Mouse (Mus musculus): Measurements from ENCODE around the gene Gm20696. TPM values are rescaled to one million over a fixed set of nuclear protein-coding genes. Genes with fewer than 3 reads are reported as not detected.

The Gm20696 gene
- polyA plus RNA-seq, 1 experiment from 2014 or later: 1.9 TPM

DNA sequence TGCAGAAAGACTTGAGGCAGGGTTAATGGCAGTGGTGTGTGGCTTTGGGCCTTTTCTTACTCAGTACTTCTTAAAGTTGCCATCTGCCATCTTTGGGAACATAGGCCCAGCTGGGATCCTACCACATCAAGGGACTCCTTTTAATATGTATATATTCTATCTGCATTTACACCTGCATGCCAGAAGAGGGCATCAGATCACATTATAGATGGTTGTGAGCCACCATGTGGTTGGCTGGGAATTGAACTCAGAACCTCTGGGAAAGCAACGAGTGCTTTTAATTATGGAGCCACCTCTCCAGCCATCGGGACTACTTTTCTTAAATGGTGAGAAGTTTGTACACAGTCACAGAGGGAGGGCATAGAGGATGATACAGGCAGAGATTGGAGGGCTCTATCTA lies 93.3 kb downstream of the Gm20696 start:
- WGBS: 96% methylated on average over 2 of the region's 2 CpGs
- no peak overlapping the region for H3K4me2 ChIP-seq (ENCODE audit: low read depth, low read length)
- ATAC-seq (ENCODE audit: insufficient read depth, low FRiP score): no peak
- H3K4me1 ChIP-seq (ENCODE audit: control insufficient read depth, insufficient read depth, low read length): no peaks in the 10 kb centered on the region
- no peak overlapping the region for H3K27ac ChIP-seq (ENCODE audit: low read length)
- H3K9me3 ChIP-seq (replicated peaks; ENCODE audit: control insufficient read depth, low read length): no peaks in the 10 kb centered on the region; the same call in 1 of the 2 replicates
- no peaks in the 10 kb centered on the region for H3K27me3 ChIP-seq (ENCODE audit: control insufficient read depth, insufficient read depth, low read length)
- no peak overlapping the region for H3K9ac ChIP-seq (ENCODE audit: low read length)
- H3K4me3 ChIP-seq (replicated peaks; ENCODE audit: low read length): no peak overlapping the region
- H3K36me3 ChIP-seq (ENCODE audit: control insufficient read depth, insufficient read depth, low read length): no peaks in the 10 kb centered on the region

DNA sequence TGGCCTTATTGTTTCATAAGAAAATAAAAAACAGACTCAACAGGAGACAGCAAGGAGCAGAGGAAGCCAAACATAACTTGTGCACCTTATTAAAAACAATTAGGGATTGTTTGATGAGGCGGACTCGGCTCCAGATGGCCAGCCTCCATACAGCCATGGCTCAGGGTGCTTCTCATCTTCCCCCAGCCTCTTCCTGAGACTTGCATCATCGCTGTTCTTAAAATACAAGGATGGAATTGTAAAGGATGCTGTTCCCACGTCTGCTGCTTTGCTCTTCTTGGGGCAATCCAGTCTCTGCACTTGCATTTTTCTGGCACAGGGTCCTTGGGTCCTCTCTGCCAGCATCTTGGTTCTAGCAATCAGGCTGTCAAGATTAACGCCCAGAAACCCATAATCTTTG lies 94.5 kb downstream of the Gm20696 start:
- no peaks in the 10 kb centered on the region for H3K36me3 ChIP-seq (ENCODE audit: control insufficient read depth, insufficient read depth, low read length)
- 73% methylated on average over 5 of the region's 5 CpGs for WGBS
- no peaks in the 10 kb centered on the region for H3K27me3 ChIP-seq (ENCODE audit: control insufficient read depth, insufficient read depth, low read length)
- H3K9ac ChIP-seq (ENCODE audit: low read length): no peak overlapping the region
- no peaks in the 10 kb centered on the region; the same call in 1 of the 2 replicates for H3K9me3 ChIP-seq (replicated peaks; ENCODE audit: control insufficient read depth, low read length)
- no peak for ATAC-seq (ENCODE audit: insufficient read depth, low FRiP score)
- no peaks in the 10 kb centered on the region for H3K4me1 ChIP-seq (ENCODE audit: control insufficient read depth, insufficient read depth, low read length)
- H3K4me2 ChIP-seq (ENCODE audit: low read depth, low read length): no peak overlapping the region
- no peak overlapping the region for H3K4me3 ChIP-seq (replicated peaks; ENCODE audit: low read length)
- no peak overlapping the region for H3K27ac ChIP-seq (ENCODE audit: low read length)

DNA sequence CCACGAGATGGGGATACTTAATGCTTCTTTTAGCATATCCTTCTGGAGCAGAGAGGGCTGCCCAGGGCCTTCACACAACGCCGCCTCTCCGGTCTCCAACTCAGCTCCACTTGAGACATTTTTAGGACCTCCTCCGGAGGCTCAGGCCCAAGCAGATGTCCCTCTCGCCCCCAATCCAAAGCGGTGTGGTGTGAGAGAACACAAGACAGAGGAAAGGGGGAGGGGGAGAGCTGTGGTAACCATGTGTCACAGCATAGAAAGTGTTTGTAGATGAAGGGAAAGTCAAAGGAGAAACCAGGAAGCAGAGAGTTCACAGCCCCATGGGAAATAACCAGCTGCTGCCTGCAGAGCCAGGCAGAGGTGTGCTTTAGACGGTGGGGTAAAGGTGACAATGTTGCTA lies 99.7 kb downstream of the Gm20696 start:
- WGBS: 66% methylated on average over 8 of the region's 8 CpGs

DNA sequence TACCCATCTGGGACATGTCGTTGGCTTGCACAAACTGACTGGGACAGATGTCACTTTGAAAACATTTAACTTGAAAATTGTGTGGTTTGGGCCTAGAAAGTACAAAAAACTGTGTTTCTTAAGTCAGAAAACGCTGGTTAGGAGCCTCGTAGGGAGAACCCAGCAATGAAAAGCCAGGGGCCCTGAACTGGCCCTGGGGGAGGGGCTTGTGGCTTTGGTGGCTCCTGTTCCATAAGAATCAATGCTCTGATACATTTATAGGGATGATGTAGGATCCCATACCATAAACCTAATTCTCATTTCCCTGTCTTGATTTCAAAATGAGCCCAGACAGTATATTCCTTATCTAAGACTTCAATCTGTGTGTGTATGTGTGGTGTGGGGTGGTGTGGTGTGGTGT lies 101.8 kb downstream of the Gm20696 start:
- Histone ChIP-seq H3K27me3 (ENCODE audit: control insufficient read depth, insufficient read depth, low read length) (no peaks in the 10 kb centered on the region), H3K27ac (ENCODE audit: low read length) (no peak overlapping the region), H3K4me3 (replicated peaks; ENCODE audit: low read length) (no peak overlapping the region), H3K4me2 (ENCODE audit: low read depth, low read length) (no peak overlapping the region), H3K9me3 (replicated peaks; ENCODE audit: control insufficient read depth, low read length) (no peaks in the 10 kb centered on the region), H3K4me1 (ENCODE audit: control insufficient read depth, insufficient read depth, low read length) (no peaks in the 10 kb centered on the region), H3K9ac (ENCODE audit: low read length) (no peak overlapping the region), H3K36me3 (ENCODE audit: control insufficient read depth, insufficient read depth, low read length) (no peaks in the 10 kb centered on the region)
- ATAC-seq (ENCODE audit: insufficient read depth, low FRiP score): no peak
- WGBS: 64% methylated on average over 3 of the region's 3 CpGs

More for the DNA sequence above, 99.7 kb downstream of the Gm20696 start:
- Histone ChIP-seq H3K9me3 (replicated peaks; ENCODE audit: control insufficient read depth, low read length) (no peaks in the 10 kb centered on the region), H3K9ac (ENCODE audit: low read length) (no peak overlapping the region), H3K4me3 (replicated peaks; ENCODE audit: low read length) (no peak overlapping the region), H3K27ac (ENCODE audit: low read length) (no peak overlapping the region), H3K4me2 (ENCODE audit: low read depth, low read length) (no peak overlapping the region), H3K36me3 (ENCODE audit: control insufficient read depth, insufficient read depth, low read length) (no peaks in the 10 kb centered on the region), H3K27me3 (ENCODE audit: control insufficient read depth, insufficient read depth, low read length) (no peaks in the 10 kb centered on the region), H3K4me1 (ENCODE audit: control insufficient read depth, insufficient read depth, low read length) (no peaks in the 10 kb centered on the region)
- no peak for ATAC-seq (ENCODE audit: insufficient read depth, low FRiP score)

DNA sequence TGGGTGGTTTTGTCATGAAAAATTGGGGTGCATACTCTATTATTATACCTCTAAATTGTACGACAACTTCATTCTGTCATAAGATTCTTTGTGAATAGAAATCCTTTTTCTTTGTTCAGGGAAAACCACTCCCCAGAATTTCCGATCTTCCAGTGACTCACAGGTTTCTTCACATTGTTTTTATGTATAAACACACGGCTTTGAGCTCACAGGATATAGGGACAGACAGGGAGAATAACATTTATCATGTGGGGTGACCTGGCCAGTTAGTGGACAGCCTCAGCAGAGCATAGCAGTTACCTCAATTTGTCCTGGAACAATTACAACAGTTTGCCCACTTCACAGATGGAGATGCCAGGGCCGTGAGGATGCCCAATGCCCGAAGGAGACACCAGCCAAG lies 109.6 kb downstream of the Gm20696 start:
- no peak overlapping the region for H3K27ac ChIP-seq (ENCODE audit: low read length)
- WGBS: 75% methylated on average over 5 of the region's 5 CpGs

DNA sequence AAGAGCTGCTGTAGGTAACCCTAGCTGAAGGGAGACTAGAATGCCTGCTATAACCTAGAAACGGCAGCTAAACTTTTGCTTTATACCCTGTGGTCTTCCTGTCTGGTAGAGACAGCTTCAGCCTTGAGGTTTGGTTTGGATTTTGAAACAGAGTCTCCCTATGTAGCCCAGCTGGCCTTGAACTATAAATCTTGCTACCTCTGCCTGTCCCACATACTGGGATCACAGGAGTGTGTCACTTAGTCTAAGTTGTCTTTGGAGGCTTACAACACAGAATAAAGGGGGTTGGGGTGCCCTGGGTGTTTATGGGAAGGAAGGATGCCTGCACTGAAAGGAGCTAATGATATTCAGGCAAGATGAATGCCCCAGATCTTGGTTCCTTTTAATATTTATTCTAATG lies 113.8 kb downstream of the Gm20696 start:
- WGBS: 76% methylated on average over 1 of the region's 1 CpGs
- no peak for ATAC-seq (ENCODE audit: insufficient read depth, low FRiP score)
- Histone ChIP-seq H3K9me3 (replicated peaks; ENCODE audit: control insufficient read depth, low read length) (peaks cover 4% of the 10 kb centered on the region; the same call in 1 of the 2 replicates), H3K4me3 (replicated peaks; ENCODE audit: low read length) (no peak overlapping the region), H3K9ac (ENCODE audit: low read length) (no peak overlapping the region), H3K27me3 (ENCODE audit: control insufficient read depth, insufficient read depth, low read length) (no peaks in the 10 kb centered on the region), H3K27ac (ENCODE audit: low read length) (no peak overlapping the region), H3K36me3 (ENCODE audit: control insufficient read depth, insufficient read depth, low read length) (no peaks in the 10 kb centered on the region), H3K4me2 (ENCODE audit: low read depth, low read length) (no peak overlapping the region), H3K4me1 (ENCODE audit: control insufficient read depth, insufficient read depth, low read length) (no peaks in the 10 kb centered on the region)

More for the DNA sequence above, 109.6 kb downstream of the Gm20696 start:
- no peaks in the 10 kb centered on the region for H3K4me1 ChIP-seq (ENCODE audit: control insufficient read depth, insufficient read depth, low read length)
- H3K4me2 ChIP-seq (ENCODE audit: low read depth, low read length): no peak overlapping the region
- no peak for ATAC-seq (ENCODE audit: insufficient read depth, low FRiP score)
- no peak overlapping the region for H3K9ac ChIP-seq (ENCODE audit: low read length)
- no peak overlapping the region for H3K4me3 ChIP-seq (replicated peaks; ENCODE audit: low read length)
- no peaks in the 10 kb centered on the region for H3K36me3 ChIP-seq (ENCODE audit: control insufficient read depth, insufficient read depth, low read length)
- H3K9me3 ChIP-seq (replicated peaks; ENCODE audit: control insufficient read depth, low read length): no peaks in the 10 kb centered on the region
- no peaks in the 10 kb centered on the region for H3K27me3 ChIP-seq (ENCODE audit: control insufficient read depth, insufficient read depth, low read length)

DNA sequence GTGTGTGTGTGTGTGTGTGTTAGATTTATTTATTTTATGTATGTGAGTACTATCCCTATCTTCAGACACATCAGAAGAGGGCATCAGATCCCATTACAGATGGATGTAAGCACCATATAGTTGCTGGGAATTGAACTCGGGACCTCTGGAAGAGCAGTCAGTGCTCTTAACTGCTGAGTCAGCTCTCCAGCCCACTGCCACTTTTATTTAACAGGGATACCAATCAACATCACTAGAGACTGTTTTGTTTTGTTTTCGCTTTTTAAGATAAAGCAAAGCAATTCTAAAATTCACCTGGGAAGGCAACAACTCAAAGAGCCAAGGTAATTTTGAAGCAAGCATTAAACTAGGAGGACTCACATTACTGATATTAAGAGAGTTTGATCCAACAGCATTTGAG lies 120.2 kb downstream of the Gm20696 start:
- H3K9me3 ChIP-seq (replicated peaks; ENCODE audit: control insufficient read depth, low read length): peaks cover 4% of the 10 kb centered on the region; the same call in 1 of the 2 replicates
- H3K27me3 ChIP-seq (ENCODE audit: control insufficient read depth, insufficient read depth, low read length): no peaks in the 10 kb centered on the region
- H3K27ac ChIP-seq (ENCODE audit: low read length): no peak overlapping the region
- no peaks in the 10 kb centered on the region for H3K4me1 ChIP-seq (ENCODE audit: control insufficient read depth, insufficient read depth, low read length)
- H3K4me3 ChIP-seq (replicated peaks; ENCODE audit: low read length): no peak overlapping the region
- no peaks in the 10 kb centered on the region for H3K36me3 ChIP-seq (ENCODE audit: control insufficient read depth, insufficient read depth, low read length)
- ATAC-seq (ENCODE audit: insufficient read depth, low FRiP score): no peak
- H3K9ac ChIP-seq (ENCODE audit: low read length): no peak overlapping the region
- H3K4me2 ChIP-seq (ENCODE audit: low read depth, low read length): no peak overlapping the region
- WGBS: 85% methylated on average over 2 of the region's 2 CpGs

DNA sequence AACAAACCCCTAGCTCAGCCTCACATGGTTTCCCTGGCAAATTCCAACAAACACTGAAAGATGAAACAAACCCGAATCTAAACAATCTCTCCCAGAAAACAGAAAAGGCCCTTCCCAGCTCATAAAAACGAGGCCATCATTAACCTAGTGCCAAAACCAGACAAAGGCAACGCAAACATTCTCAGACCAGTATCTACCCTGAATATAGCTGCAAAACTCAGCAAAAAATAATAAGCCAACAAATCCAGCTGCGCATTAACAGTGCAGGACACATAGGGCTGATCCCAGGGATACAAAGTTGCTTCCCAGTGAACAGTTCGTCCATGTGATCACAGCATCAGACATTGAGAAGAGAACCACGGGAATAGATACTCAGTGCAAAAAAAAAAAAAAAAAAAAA lies 121.2 kb downstream of the Gm20696 start:
- 60% methylated on average over 6 of the region's 6 CpGs for WGBS
- no peak overlapping the region for H3K27ac ChIP-seq (ENCODE audit: low read length)
- no peaks in the 10 kb centered on the region for H3K4me1 ChIP-seq (ENCODE audit: control insufficient read depth, insufficient read depth, low read length)

DNA sequence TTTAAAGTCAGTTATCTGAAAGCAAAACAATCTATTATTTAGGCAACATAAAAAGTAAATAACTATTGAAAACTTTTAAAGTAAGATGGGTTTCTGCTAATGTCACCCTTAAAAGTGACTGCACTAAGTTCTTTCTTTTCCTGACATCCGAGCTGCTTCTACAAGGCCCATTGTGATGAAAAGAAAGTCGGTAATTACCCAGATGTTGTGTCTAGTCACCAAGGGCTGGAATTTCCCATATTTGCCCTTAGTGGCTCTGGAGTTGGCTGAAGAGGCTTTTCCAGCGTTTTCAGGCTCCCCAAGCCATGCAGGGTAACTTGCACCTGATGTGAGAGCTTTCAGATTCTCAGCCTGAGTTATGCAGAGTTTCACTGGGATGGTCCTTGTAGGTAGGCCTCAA lies 125.5 kb downstream of the Gm20696 start:
- Histone ChIP-seq H3K4me1 (ENCODE audit: control insufficient read depth, insufficient read depth, low read length) (peaks cover 6% of the 10 kb centered on the region; the same call in 1 of the 2 replicates), H3K27me3 (ENCODE audit: control insufficient read depth, insufficient read depth, low read length) (no peaks in the 10 kb centered on the region), H3K9me3 (replicated peaks; ENCODE audit: control insufficient read depth, low read length) (no peaks in the 10 kb centered on the region), H3K36me3 (ENCODE audit: control insufficient read depth, insufficient read depth, low read length) (no peaks in the 10 kb centered on the region), H3K4me3 (replicated peaks; ENCODE audit: low read length) (no peak overlapping the region), H3K9ac (ENCODE audit: low read length) (no peak overlapping the region), H3K27ac (ENCODE audit: low read length) (no peak overlapping the region), H3K4me2 (ENCODE audit: low read depth, low read length) (no peak overlapping the region)
- ATAC-seq (ENCODE audit: insufficient read depth, low FRiP score): no peak
- WGBS: 42% methylated on average over 3 of the region's 3 CpGs

More for the DNA sequence above, 121.2 kb downstream of the Gm20696 start:
- no peaks in the 10 kb centered on the region for H3K36me3 ChIP-seq (ENCODE audit: control insufficient read depth, insufficient read depth, low read length)
- H3K9me3 ChIP-seq (replicated peaks; ENCODE audit: control insufficient read depth, low read length): peaks cover 4% of the 10 kb centered on the region; the same call in 1 of the 2 replicates
- H3K27me3 ChIP-seq (ENCODE audit: control insufficient read depth, insufficient read depth, low read length): no peaks in the 10 kb centered on the region
- no peak for ATAC-seq (ENCODE audit: insufficient read depth, low FRiP score)
- H3K9ac ChIP-seq (ENCODE audit: low read length): no peak overlapping the region
- no peak overlapping the region for H3K4me2 ChIP-seq (ENCODE audit: low read depth, low read length)
- no peak overlapping the region for H3K4me3 ChIP-seq (replicated peaks; ENCODE audit: low read length)

DNA sequence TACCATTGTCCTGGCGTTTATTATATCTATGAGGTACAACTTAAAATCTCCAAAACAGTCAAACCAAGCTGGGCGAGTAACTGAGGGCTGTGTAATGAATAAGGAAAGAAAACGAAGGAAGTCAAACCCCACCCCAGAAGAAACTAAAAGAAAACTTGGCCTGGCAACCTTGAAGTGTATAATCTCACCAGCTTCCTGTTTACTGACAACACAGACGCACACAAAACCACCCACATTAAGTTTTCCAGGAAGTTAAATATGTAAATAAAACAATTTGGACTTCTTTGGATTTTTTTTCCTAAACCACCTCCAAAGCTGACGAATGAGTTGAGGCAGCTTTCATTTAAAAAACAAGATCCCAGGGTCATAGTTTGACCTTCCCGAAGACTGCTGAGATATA lies 125.9 kb downstream of the Gm20696 start:
- Histone ChIP-seq H3K27me3 (ENCODE audit: control insufficient read depth, insufficient read depth, low read length) (no peaks in the 10 kb centered on the region), H3K4me3 (replicated peaks; ENCODE audit: low read length) (no peak overlapping the region), H3K9me3 (replicated peaks; ENCODE audit: control insufficient read depth, low read length) (no peaks in the 10 kb centered on the region), H3K27ac (ENCODE audit: low read length) (no peak overlapping the region), H3K4me2 (ENCODE audit: low read depth, low read length) (no peak overlapping the region), H3K9ac (ENCODE audit: low read length) (no peak overlapping the region), H3K36me3 (ENCODE audit: control insufficient read depth, insufficient read depth, low read length) (no peaks in the 10 kb centered on the region), H3K4me1 (ENCODE audit: control insufficient read depth, insufficient read depth, low read length) (peaks cover 6% of the 10 kb centered on the region; the same call in 1 of the 2 replicates)
- 69% methylated on average over 6 of the region's 6 CpGs for WGBS
- no peak for ATAC-seq (ENCODE audit: insufficient read depth, low FRiP score)

All from stomach, embryonic 16.5 days (tissue).